Mouse (Mus musculus) embryonic facial prominence, embryonic 13.5 days (tissue): Measurements from ENCODE around the gene Snx14. TPM values are rescaled to one million over a fixed set of nuclear protein-coding genes. Genes with fewer than 3 reads are reported as not detected.

Experiments
- ATAC-seq: fragments of 200-750 bp; cut with Nextera tagmentation; 2 replicates; pipeline ENCODE4 v1.8.0; 2017; ENCODE audit warnings: low read depth; ENCODE audit not compliant: insufficient number of reproducible peaks, insufficient read depth, low FRiP score, low TSS enrichment
- H3K27ac ChIP-seq: fragments of 300-500 bp; sonication (generic); 2 replicates; pipeline ENCODE4 v1.5.1; 2015; ENCODE audit warnings: moderate library complexity, mild to moderate bottlenecking, inconsistent platforms
- H3K27me3 ChIP-seq: fragments of 300-500 bp; sonication (generic); 2 replicates; pipeline ENCODE4 v1.6.1; 2015; ENCODE audit warnings: mild to moderate bottlenecking, inconsistent platforms
- H3K36me3 ChIP-seq: fragments of 300-500 bp; sonication (generic); 2 replicates; pipeline ENCODE4 v1.6.1; 2015; ENCODE audit warnings: mild to moderate bottlenecking, inconsistent platforms
- H3K4me1 ChIP-seq: fragments of 300-500 bp; sonication (generic); 2 replicates; pipeline ENCODE4 v1.6.1; 2015; ENCODE audit warnings: inconsistent platforms
- H3K4me2 ChIP-seq: fragments of 300-500 bp; sonication (generic); 2 replicates; pipeline ENCODE4 v1.6.1; 2015; ENCODE audit warnings: moderate library complexity, mild to moderate bottlenecking, inconsistent platforms
- H3K4me3 ChIP-seq: fragments of 300-500 bp; sonication (generic); 2 replicates; pipeline ENCODE4 v1.5.1; 2015; ENCODE audit warnings: mild to moderate bottlenecking, inconsistent platforms
- H3K9ac ChIP-seq: fragments of 300-500 bp; sonication (generic); 2 replicates; pipeline ENCODE4 v1.6.1; 2015; ENCODE audit warnings: mild to moderate bottlenecking, inconsistent platforms
- H3K9me3 ChIP-seq: fragments of 300-500 bp; sonication (generic); 2 replicates; pipeline ENCODE4 v1.6.1; 2016; ENCODE audit warnings: inconsistent platforms
- WGBS: fragments of 180-500 bp; shearing (Covaris S2); methylation state at CpG from one replicate; pipeline ENCODE4 v1.1.7; 2015; ENCODE audit warnings: mixed read lengths; 5-methylcytosine and 5-hydroxymethylcytosine counted together
- polyA plus RNA-seq: library from polyadenylated mRNA; unstranded; fragments of >200 nt; fragmentation: Nextera tagmentation; extraction: Ambion mirVana; gene quantifications from 2 replicates; pipeline ENCODE4 v1.2.1, GENCODE M21; 2015

Snx14 gene
- polyA plus RNA-seq, 1 experiment from 2014 or later: 23.6 TPM

DNA sequence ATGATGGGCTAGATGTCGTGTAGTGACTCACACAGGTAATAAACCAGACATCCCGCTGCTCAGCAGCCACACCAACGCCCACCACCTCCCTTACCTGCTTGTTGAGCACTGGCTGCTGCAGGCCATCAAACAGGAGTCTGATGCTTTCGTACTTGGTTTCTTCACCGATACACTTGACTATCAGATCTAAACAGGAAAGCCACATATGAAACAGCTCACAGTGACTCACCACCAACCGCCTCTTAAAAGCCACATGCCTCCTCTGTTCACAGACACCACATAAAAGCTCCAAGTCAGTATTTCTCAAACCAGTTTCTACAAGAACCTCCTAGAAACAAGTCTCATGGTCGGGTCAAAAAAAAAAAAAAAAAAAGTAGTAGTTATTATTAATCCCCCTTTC, 58.7 kb downstream of the Snx14 start:
- no peak overlapping the region for H3K4me3 ChIP-seq
- ATAC-seq: no peak
- H3K27ac ChIP-seq: no peak overlapping the region
- H3K27me3 ChIP-seq: no peaks in the 10 kb centered on the region
- H3K36me3 ChIP-seq: peaks cover 26% of the 10 kb centered on the region
- no peaks in the 10 kb centered on the region for H3K9me3 ChIP-seq
- no peak overlapping the region for H3K4me2 ChIP-seq
- no peaks in the 10 kb centered on the region for H3K4me1 ChIP-seq
- WGBS: 74% methylated on average over 7 of the region's 7 CpGs
- no peak overlapping the region for H3K9ac ChIP-seq

DNA sequence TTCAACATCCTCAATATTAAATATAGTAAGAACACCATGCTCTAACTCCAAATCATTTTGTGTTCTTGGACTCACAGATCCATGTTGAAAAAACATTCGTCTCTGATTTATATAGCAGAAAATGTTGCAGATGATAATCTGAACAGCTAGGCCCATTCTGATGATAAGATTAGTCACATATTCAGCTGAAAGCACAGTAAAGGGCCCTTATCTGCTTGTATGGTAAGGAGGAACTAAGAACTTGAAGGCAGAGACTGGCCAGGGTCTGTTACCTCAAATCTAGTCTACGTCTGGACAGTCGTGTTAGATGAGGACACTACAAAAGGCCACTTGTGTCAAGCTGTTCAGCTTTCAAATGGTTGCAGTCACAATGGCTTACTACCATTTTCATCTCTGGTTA, 59.7 kb downstream of the Snx14 start:
- Histone ChIP-seq H3K36me3 (peaks cover 29% of the 10 kb centered on the region), H3K9ac (no peak overlapping the region)
- WGBS: 88% methylated on average over 3 of the region's 3 CpGs

DNA sequence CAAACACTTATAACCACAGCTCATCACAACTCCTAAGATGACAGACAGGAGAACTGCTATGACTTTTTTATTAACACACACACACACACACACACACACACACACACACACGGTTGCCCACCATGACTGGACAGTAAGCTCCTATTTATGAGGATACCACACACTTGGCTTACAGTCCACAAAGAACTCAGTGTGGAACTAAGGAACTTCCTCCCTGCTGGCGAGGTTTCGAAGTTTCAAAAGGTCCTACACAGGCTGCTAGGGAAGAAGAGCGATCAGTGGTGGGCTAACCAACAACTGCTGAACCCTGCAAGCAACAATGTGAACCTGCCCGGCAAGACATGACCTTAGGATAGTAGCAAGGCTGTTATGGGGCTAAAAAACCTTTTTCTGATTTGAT, 61.3 kb downstream of the Snx14 start:
- ATAC-seq: no peak
- no peaks in the 10 kb centered on the region for H3K4me1 ChIP-seq
- H3K9me3 ChIP-seq: no peaks in the 10 kb centered on the region
- no peak overlapping the region for H3K4me3 ChIP-seq
- H3K27me3 ChIP-seq: no peaks in the 10 kb centered on the region
- H3K4me2 ChIP-seq: no peak overlapping the region
- no peak overlapping the region for H3K9ac ChIP-seq
- WGBS: 79% methylated on average over 5 of the region's 5 CpGs
- H3K36me3 ChIP-seq: peaks cover 21% of the 10 kb centered on the region
- H3K27ac ChIP-seq: no peak overlapping the region

More for the DNA sequence above, 59.7 kb downstream of the Snx14 start:
- no peak overlapping the region for H3K4me2 ChIP-seq
- H3K27me3 ChIP-seq: no peaks in the 10 kb centered on the region
- no peaks in the 10 kb centered on the region for H3K9me3 ChIP-seq
- H3K27ac ChIP-seq: no peak overlapping the region
- H3K4me3 ChIP-seq: no peak overlapping the region
- no peaks in the 10 kb centered on the region for H3K4me1 ChIP-seq
- no peak for ATAC-seq

DNA sequence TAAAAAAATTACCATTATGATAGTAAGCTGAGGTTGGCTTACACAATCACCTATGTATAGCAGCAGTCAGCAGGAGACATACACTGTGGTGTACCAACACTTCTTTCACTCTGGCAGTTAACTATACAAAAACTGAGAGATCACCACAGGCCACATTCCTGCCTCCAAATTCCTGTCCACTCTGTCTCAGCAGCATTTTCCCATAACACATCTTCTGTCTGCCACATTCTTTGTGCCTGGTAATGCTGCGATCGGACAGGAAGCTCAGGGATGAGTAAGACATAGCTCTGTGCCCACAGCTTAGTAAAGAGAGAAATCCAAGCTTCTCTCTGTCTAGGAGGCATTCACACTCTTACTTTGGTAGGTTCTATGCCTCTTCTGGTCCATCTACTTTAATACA, 65.8 kb downstream of the Snx14 start:
- ATAC-seq: no peak
- Histone ChIP-seq H3K4me1 (no peaks in the 10 kb centered on the region), H3K27me3 (no peaks in the 10 kb centered on the region), H3K27ac (no peak overlapping the region), H3K9ac (no peak overlapping the region), H3K4me3 (no peak overlapping the region), H3K9me3 (no peaks in the 10 kb centered on the region), H3K4me2 (no peak overlapping the region), H3K36me3 (0 out of 2 replicates have a peak, but pooled peaks cover 2% of the 10 kb centered on the region)
- WGBS: 73% methylated on average over 2 of the region's 2 CpGs

DNA sequence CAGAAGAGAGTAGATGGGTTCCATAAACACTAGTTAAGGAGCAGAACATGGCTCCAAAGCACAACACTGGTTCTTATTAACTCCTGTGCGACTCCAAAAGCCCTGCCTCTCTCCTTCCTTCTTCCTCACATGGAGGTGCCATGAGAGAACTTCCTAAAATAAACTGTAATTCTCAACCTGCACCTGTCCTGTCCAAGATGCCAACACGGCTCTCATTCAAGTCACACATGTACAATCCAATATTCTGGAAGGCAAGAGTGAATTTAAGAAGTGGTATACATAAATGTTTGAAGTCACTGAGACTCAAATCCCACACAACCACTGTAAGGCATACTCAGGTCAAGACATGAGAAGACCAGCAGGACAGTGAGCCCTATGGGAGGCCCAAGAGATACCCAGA, 67.6 kb downstream of the Snx14 start:
- Histone ChIP-seq H3K4me2 (no peak overlapping the region), H3K27ac (no peak overlapping the region), H3K4me1 (no peaks in the 10 kb centered on the region), H3K9me3 (no peaks in the 10 kb centered on the region), H3K9ac (no peak overlapping the region), H3K4me3 (no peak overlapping the region), H3K36me3 (0 out of 2 replicates have a peak, but pooled peaks cover 2% of the 10 kb centered on the region), H3K27me3 (no peaks in the 10 kb centered on the region)
- 90% methylated on average over 2 of the region's 2 CpGs for WGBS
- no peak for ATAC-seq

DNA sequence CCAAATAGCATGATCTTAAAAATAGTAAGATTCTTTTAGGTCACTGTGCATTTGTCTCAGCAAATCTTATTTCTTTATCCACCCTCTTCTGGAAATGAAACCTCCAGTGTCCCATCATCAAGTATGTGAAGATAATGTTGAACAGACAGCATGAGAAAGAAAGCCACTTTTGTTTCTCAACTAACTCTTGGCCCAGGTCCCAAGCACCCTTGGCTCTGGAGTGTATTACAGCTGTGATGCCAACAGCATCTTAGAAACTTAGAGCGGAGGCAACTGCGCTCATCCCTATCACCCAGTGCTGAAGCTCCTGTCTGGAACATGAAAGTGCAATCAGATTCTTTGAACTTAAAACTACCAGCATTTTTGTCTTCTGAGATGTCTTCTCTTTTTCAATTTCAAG, 69.1 kb downstream of the Snx14 start:
- Histone ChIP-seq H3K4me1 (no peaks in the 10 kb centered on the region), H3K4me3 (no peak overlapping the region), H3K27me3 (no peaks in the 10 kb centered on the region), H3K36me3 (0 out of 2 replicates have a peak, but pooled peaks cover 6% of the 10 kb centered on the region), H3K4me2 (no peak overlapping the region), H3K9ac (no peak overlapping the region), H3K9me3 (no peaks in the 10 kb centered on the region), H3K27ac (no peak overlapping the region)
- 91% methylated on average over 2 of the region's 2 CpGs for WGBS
- ATAC-seq: no peak

DNA sequence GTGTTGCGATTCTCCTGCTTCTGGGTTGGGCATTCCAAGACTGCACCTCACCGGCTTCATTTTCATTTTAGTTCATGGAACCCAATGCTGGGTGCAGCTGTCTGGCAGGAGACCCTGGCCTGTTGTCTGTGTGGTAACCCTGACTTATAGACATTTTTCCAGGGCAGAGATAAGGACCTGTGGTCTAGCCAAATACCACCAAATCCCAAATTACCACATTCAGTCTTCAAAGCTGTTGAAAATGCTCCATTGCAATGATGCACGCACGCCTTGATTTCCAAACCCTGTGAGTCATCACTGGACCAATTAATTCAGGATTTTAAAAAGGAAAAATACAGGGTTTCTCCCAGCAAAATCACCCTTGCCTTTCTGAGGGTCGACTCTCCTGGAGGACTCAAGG, 70.3 kb downstream of the Snx14 start:
- Histone ChIP-seq H3K4me2 (no peak overlapping the region), H3K9ac (no peak overlapping the region), H3K27me3 (no peaks in the 10 kb centered on the region), H3K9me3 (no peaks in the 10 kb centered on the region), H3K4me1 (no peaks in the 10 kb centered on the region), H3K4me3 (no peak overlapping the region), H3K36me3 (0 out of 2 replicates have a peak, but pooled peaks cover 4% of the 10 kb centered on the region), H3K27ac (no peak overlapping the region)
- 86% methylated on average over 5 of the region's 5 CpGs for WGBS
- ATAC-seq: no peak

DNA sequence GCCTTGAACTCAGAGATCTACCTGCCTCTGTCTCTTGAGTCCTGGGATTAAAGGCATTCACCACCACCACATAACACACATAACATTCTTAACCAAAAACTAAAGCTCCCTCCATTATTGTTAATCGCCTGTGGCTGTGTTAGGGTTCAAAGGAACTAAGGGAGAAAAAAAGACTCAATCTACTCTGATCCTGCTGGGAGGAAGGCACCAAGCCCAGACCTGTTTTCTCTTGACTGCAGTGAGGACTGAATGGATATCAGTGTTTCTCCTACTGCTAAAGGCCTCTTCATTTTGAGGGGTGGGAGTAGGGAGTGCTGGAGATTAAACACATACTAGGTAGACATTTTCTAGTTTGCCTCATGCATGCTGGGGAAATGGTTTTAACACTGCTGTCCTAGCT, 71.0 kb downstream of the Snx14 start:
- Histone ChIP-seq H3K4me2 (no peak overlapping the region), H3K9me3 (no peaks in the 10 kb centered on the region), H3K27ac (no peak overlapping the region), H3K4me3 (no peak overlapping the region), H3K4me1 (no peaks in the 10 kb centered on the region), H3K27me3 (no peaks in the 10 kb centered on the region), H3K36me3 (0 out of 2 replicates have a peak, but pooled peaks cover 4% of the 10 kb centered on the region), H3K9ac (no peak overlapping the region)
- ATAC-seq: no peak
- 45% methylated on average over 1 of the region's 1 CpGs for WGBS

DNA sequence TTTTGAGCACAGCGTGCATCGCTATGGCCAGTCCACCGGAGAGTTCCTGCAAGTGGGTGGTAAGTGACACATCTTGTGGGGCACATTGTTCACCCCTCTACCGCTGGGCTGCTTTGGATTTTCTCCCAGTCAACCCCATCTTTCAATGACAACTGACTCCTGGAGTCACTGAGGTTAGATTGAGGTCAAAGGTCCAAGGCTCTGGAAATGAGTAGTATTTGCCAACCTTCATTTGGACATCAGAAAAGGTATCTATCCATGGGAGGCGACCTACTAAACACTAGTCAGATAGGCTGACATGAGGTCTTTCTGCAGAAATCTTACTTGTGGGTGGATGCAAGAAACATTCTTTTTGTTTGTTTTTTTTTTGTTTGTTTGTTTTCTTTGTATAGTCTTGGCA, 71.4 kb downstream of the Snx14 start:
- Histone ChIP-seq H3K4me2 (no peak overlapping the region), H3K27me3 (no peaks in the 10 kb centered on the region), H3K36me3 (0 out of 2 replicates have a peak, but pooled peaks cover 4% of the 10 kb centered on the region), H3K9ac (no peak overlapping the region), H3K9me3 (no peaks in the 10 kb centered on the region), H3K27ac (no peak overlapping the region), H3K4me1 (no peaks in the 10 kb centered on the region), H3K4me3 (no peak overlapping the region)
- WGBS: 83% methylated on average over 5 of the region's 5 CpGs
- ATAC-seq: no peak

DNA sequence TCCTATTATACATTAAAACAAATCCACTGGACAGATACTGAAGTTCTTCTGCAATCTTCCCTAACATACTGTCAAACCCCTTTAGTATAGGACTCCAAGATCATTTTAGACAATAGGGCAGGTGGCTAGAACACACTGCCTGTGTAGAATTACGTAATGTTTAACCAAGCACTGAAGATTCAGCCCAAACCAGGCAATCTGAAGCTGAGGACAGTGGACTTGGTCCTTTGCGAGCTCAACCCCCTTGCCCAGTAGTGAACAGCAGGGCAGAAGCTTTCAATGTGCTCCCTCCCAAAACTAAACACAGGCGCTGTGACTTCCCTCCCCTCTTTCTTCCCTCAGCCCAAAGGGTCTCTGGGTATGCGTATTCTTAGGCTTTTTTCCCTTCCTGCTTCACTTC, 71.9 kb downstream of the Snx14 start:
- Histone ChIP-seq H3K36me3 (0 out of 2 replicates have a peak, but pooled peaks cover 4% of the 10 kb centered on the region), H3K4me2 (no peak overlapping the region), H3K4me1 (no peaks in the 10 kb centered on the region; the same call in 1 of the 2 replicates), H3K4me3 (no peak overlapping the region), H3K27me3 (no peaks in the 10 kb centered on the region), H3K9me3 (no peaks in the 10 kb centered on the region), H3K27ac (no peak overlapping the region), H3K9ac (no peak overlapping the region)
- no peak for ATAC-seq
- WGBS: 92% methylated on average over 4 of the region's 4 CpGs

DNA sequence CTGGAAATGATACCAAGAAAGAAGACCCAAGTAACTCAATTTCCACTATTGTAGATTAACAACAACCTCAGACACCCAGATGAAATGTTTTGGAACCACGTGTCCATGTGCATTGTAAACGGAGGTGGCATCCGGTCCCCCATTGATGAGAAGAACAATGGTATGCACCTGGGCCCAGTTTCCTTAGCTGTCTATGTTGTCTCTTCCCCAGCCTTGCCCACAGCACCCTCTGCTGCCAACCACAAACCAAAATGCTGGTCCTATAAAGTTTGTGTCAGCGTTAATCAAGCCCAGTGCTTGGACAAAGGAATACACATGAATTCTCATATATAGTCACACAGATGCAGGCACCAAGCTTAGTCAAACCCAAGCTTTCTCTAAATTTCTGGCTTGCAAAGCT, 72.5 kb downstream of the Snx14 start:
- H3K27ac ChIP-seq: no peak overlapping the region
- H3K4me2 ChIP-seq: no peak overlapping the region
- no peak overlapping the region for H3K9ac ChIP-seq
- 84% methylated on average over 4 of the region's 4 CpGs for WGBS
- H3K27me3 ChIP-seq: no peaks in the 10 kb centered on the region
- H3K4me3 ChIP-seq: no peak overlapping the region
- H3K4me1 ChIP-seq: no peaks in the 10 kb centered on the region; the same call in 1 of the 2 replicates
- 0 out of 2 replicates have a peak, but pooled peaks cover 4% of the 10 kb centered on the region for H3K36me3 ChIP-seq
- H3K9me3 ChIP-seq: no peaks in the 10 kb centered on the region
- no peak for ATAC-seq

DNA sequence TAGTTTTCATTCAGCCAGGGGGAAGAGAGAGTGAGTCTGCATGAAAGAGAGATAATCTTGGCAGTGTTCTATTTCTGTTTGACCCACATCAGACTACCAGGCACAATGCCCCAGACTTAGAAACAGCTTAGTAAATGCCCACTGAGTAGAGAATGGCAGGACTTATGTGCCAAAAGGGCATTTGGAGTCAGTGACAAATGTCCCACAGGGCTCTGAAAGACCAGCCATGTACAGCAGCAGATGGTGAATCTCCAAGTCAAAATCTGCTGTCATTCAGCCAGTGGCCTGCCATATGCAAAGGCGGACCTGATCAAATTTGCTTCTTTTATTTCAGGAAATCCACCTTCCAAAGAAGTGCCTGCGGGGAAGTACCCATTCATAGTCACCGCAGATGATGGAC, 75.7 kb downstream of the Snx14 start:
- no peaks in the 10 kb centered on the region for H3K9me3 ChIP-seq
- 88% methylated on average over 3 of the region's 3 CpGs for WGBS
- 0 out of 2 replicates have a peak, but pooled peaks cover 4% of the 10 kb centered on the region for H3K36me3 ChIP-seq
- no peaks in the 10 kb centered on the region for H3K27me3 ChIP-seq
- H3K4me1 ChIP-seq: no peaks in the 10 kb centered on the region; the same call in 1 of the 2 replicates
- H3K4me2 ChIP-seq: no peak overlapping the region
- H3K4me3 ChIP-seq: no peak overlapping the region
- ATAC-seq: no peak
- H3K27ac ChIP-seq: no peak overlapping the region
- no peak overlapping the region for H3K9ac ChIP-seq
